Mouse (Mus musculus) megakaryocyte-erythroid progenitor cell, adult 5-6 weeks (primary cell): Measurements from ENCODE around the gene Pou3f3. TPM values are rescaled to one million over a fixed set of nuclear protein-coding genes. Genes with fewer than 3 reads are reported as not detected.

Experiments
- ATAC-seq: replicated peaks from 2 replicates; pipeline ENCODE4 v1.8.0; 2016; ENCODE audit warnings: mild to moderate bottlenecking, inconsistent platforms; ENCODE audit not compliant: severe bottlenecking, poor library complexity, low FRiP score, low TSS enrichment
- total RNA-seq, 2 experiments: library from RNA; stranded (forward) in 1 of 2; stranded (reverse) in 1 of 2; fragments of 200-1000, 215-1000 nt in 1 of 2; fragments of >200 nt in 1 of 2; fragmentation: Nextera tagmentation in 1 of 2; gene quantifications; 2 replicates each; pipeline ENCODE4 v1.2.3; 2014 to 2017

Pou3f3 gene
- total RNA-seq, 2 experiments from 2014 or later: not detected

GRCm38 (mm10) chr1:42693101-42693715 is 2.4 kb upstream of the Pou3f3 start:
- ATAC-seq: no peak

GRCm38 (mm10) chr1:42693852-42694251 is 1.7 kb upstream of the Pou3f3 start:
- no peak for ATAC-seq

- ATAC-seq: no peak
These were observed 1.3 kb upstream of the Pou3f3 start for GRCm38 (mm10) chr1:42694290-42694664.

GRCm38 (mm10) chr1:42694665-42695577 is 647 bp upstream of the Pou3f3 start:
- ATAC-seq: no peak

GRCm38 (mm10) chr1:42696371-42697031 is 933 bp downstream of the Pou3f3 start:
- ATAC-seq: no peak

- no peak for ATAC-seq
These were observed 1.8 kb downstream of the Pou3f3 start for GRCm38 (mm10) chr1:42697321-42697755.

GRCm38 (mm10) chr1:42697756-42698583 is 2.4 kb downstream of the Pou3f3 start:
- ATAC-seq: no peak

- ATAC-seq: no peak
These were observed 3.2 kb downstream of the Pou3f3 start for GRCm38 (mm10) chr1:42698584-42699333.

- no peak for ATAC-seq
These were observed 3.9 kb downstream of the Pou3f3 start for GRCm38 (mm10) chr1:42699471-42699871.

GRCm38 (mm10) chr1:42700171-42700570 is 4.6 kb downstream of the Pou3f3 start:
- no peak for ATAC-seq

- ATAC-seq: no peak
These were observed 5.2 kb downstream of the Pou3f3 start for GRCm38 (mm10) chr1:42700815-42701214.

- no peak for ATAC-seq
These were observed 6.5 kb downstream of the Pou3f3 start for GRCm38 (mm10) chr1:42701833-42702611.

GRCm38 (mm10) chr1:42702984-42703383 is 7.4 kb downstream of the Pou3f3 start:
- no peak for ATAC-seq

GRCm38 (mm10) chr1:42703424-42703823 is 7.9 kb downstream of the Pou3f3 start:
- no peak for ATAC-seq

GRCm38 (mm10) chr1:42703851-42704613 is 8.5 kb downstream of the Pou3f3 start:
- ATAC-seq: no peak

- ATAC-seq: no peak
These were observed 9.6 kb downstream of the Pou3f3 start for GRCm38 (mm10) chr1:42704981-42705810.

GRCm38 (mm10) chr1:42705811-42706160 is 10.2 kb downstream of the Pou3f3 start:
- no peak for ATAC-seq
